Comparison of ENCODE assay signal across 8 mouse cellular contexts in genomic region chr5:123572357-123573186, GRCm38 (mm10). TPM values are rescaled to one million over a fixed set of nuclear protein-coding genes. Genes with fewer than 3 reads are reported as not detected.
DNase-seq lines count a peak whose midpoint lies in the region; ATAC-seq lines count a peak whose summit lies in the region.

Gene Vps33a, minus strand, starts transcription at chr5:123573038.

- no peaks in the 10 kb centered on the region for H3K27me3 ChIP-seq in hindbrain, embryonic 12.5 days

- peak within 1 kb of the TSS; percentile 92 for H3K4me3 ChIP-seq in hindbrain, embryonic 12.5 days

- no peaks in the 10 kb centered on the region for H3K9me3 ChIP-seq in hindbrain, embryonic 12.5 days (replicated peaks)

- peaks cover 9% of the 10 kb centered on the region for H3K4me1 ChIP-seq in hindbrain, embryonic 12.5 days

- peak; percentile 89 for ATAC-seq in hindbrain, embryonic 12.5 days (ENCODE audit: low FRiP score)

- H3K4me2 ChIP-seq in hindbrain, embryonic 12.5 days (replicated peaks), result peak within 1 kb of the TSS; percentile 90

- H3K27ac ChIP-seq in hindbrain, embryonic 12.5 days, result peak within 1 kb of the TSS; percentile 77

- peak within 1 kb of the TSS; percentile 87 for H3K9ac ChIP-seq in hindbrain, embryonic 12.5 days

- H3K36me3 ChIP-seq in hindbrain, embryonic 12.5 days, result peaks cover 37% of the 10 kb centered on the region

- under 1% methylated on average over 54 of the region's 54 CpGs for WGBS in hindbrain, embryonic 12.5 days

- DNase-seq in NIH3T3 (ENCODE audit: low read depth), result peak; percentile 100
- peak; percentile 99 for DNase-seq in cerebellum, postnatal 10 days
- peak; percentile 95 to 97 for DNase-seq in frontal cortex, postnatal 10 days (ENCODE audit: low spot score in 2 of 2)
- DNase-seq in layer of hippocampus, postnatal 14 days (ENCODE audit: low spot score in 2 of 2), result peak; percentile 96 to 99
- DNase-seq in lung, postnatal 14 days, result peak; percentile 99
- peak; percentile 97 for DNase-seq in retina, adult 2 months (ENCODE audit: low read depth, low spot score)
- DNase-seq in thymus, postnatal 36 days, result peak; percentile 97 to 98

RNA-seq across cellular contexts. Expression of gene Vps33a, which starts in this region (rescaled TPM):
- polyA plus RNA-seq in hindbrain, embryonic 12.5 days (2016; fragmentation: Nextera tagmentation; extraction: Ambion mirVana), result 41.4 and 43.7 TPM in 2 replicates
- total RNA-seq in layer of hippocampus, postnatal 14 days (2021), result 10 to 100 TPM; 72.9 to 76.5 TPM

Comparison
In these comparisons a context has a peak if more than half of its experiments do, and no peak if none do; other contexts are left out.
1. Peak in every context shown above with its lines: DNase-seq, ATAC-seq, H3K4me3 ChIP-seq and H3K27ac ChIP-seq.